Mouse (Mus musculus) MEL (cell line): Measurements from ENCODE around the gene Selenon. TPM values are rescaled to one million over a fixed set of nuclear protein-coding genes. Genes with fewer than 3 reads are reported as not detected.

ENCODE experiments used
- DNase-seq: peaks from one replicate; pipeline ENCODE4 v3.0.0; 2011; ENCODE audit warnings: low read depth, low spot score
- H3K27ac ChIP-seq: 2 replicates; pipeline ENCODE4 v1.5.1; 2012; ENCODE audit warnings: low read depth, mild to moderate bottlenecking, control low read depth, low read length, moderate library complexity; ENCODE audit not compliant: control insufficient read depth
- H3K27me3 ChIP-seq, 2 experiments: fragments of 150-350 bp in 1 of 2; sonication (generic) in 1 of 2; 2 replicates each; pipeline ENCODE4 v1.6.1; 2012; ENCODE audit warnings: low read length in 2 of 2, mild to moderate bottlenecking in 2 of 2, improper control_type of control experiment in 1 of 2, moderate library complexity in 1 of 2; ENCODE audit not compliant: insufficient read depth in 2 of 2, control insufficient read depth in 1 of 2
- H3K36me3 ChIP-seq, 2 experiments: 2 replicates each; pipeline ENCODE4 v1.6.1; 2012 to 2014; ENCODE audit warnings: low read length in 2 of 2, improper control_type of control experiment in 1 of 2, inconsistent platforms in 1 of 2, mild to moderate bottlenecking in 1 of 2; ENCODE audit not compliant: insufficient read depth in 2 of 2, control insufficient read depth in 1 of 2
- H3K4me1 ChIP-seq, 2 experiments: fragments of 150-350 bp in 1 of 2; sonication (generic) in 1 of 2; 2 replicates each; pipeline ENCODE4 v1.6.1; 2012; ENCODE audit warnings: low read length in 2 of 2, improper control_type of control experiment in 1 of 2, mild to moderate bottlenecking in 1 of 2; ENCODE audit not compliant: insufficient read depth in 2 of 2, control insufficient read depth in 1 of 2
- H3K4me3 ChIP-seq, 2 experiments: fragments of 150-350 bp in 1 of 2; sonication (generic) in 1 of 2; 2 replicates each; pipeline ENCODE4 v1.5.1; 2012; ENCODE audit warnings: low read depth in 2 of 2, low read length in 2 of 2, mild to moderate bottlenecking in 2 of 2, moderate library complexity in 2 of 2, control low read depth in 1 of 2, improper control_type of control experiment in 1 of 2; ENCODE audit not compliant: control insufficient read depth in 1 of 2, insufficient read depth in 1 of 2
- H3K79me2 ChIP-seq: 2 replicates; pipeline ENCODE4 v1.6.1; 2012; ENCODE audit warnings: mild to moderate bottlenecking, low read length, moderate library complexity; ENCODE audit not compliant: control insufficient read depth, poor library complexity, insufficient read depth
- H3K9ac ChIP-seq: 2 replicates; pipeline ENCODE4 v1.6.1; 2012; ENCODE audit warnings: low read depth, mild to moderate bottlenecking, control low read depth, low read length, moderate library complexity; ENCODE audit not compliant: control insufficient read depth, poor library complexity, severe bottlenecking
- H3K9me3 ChIP-seq: fragments of 150-350 bp; sonication (generic); replicated peaks from 2 replicates; pipeline ENCODE4 v1.6.1; 2012; ENCODE audit warnings: mild to moderate bottlenecking, low read length, improper control_type of control experiment, moderate library complexity; ENCODE audit not compliant: insufficient read depth
- BHLHE40 ChIP-seq: IDR thresholded peaks from 2 replicates; pipeline ENCODE4 v1.6.1; 2012; ENCODE audit warnings: low read depth, mild to moderate bottlenecking, inconsistent platforms, low read length, improper control_type of control experiment, borderline replicate concordance
- CHD2 ChIP-seq: IDR thresholded peaks from 2 replicates; pipeline ENCODE4 v1.6.1; 2011; ENCODE audit warnings: low read length, improper control_type of control experiment
- CTCF ChIP-seq, 3 experiments: IDR thresholded peaks in 2 of 3; conservative IDR thresholded peaks in 1 of 3; 2 replicates each; pipeline ENCODE4 v1.5.1; 2011 to 2012; ENCODE audit warnings: low read length in 3 of 3, low read depth in 2 of 3, mild to moderate bottlenecking in 2 of 3, improper control_type of control experiment in 1 of 3, inconsistent platforms in 1 of 3, mixed read lengths in 1 of 3, moderate library complexity in 1 of 3; ENCODE audit not compliant: control insufficient read depth in 1 of 3, insufficient read depth in 1 of 3, poor library complexity in 1 of 3, severe bottlenecking in 1 of 3
- E2F4 ChIP-seq: IDR thresholded peaks from 2 replicates; pipeline ENCODE4 v1.6.1; 2011; ENCODE audit warnings: low read depth, low read length, improper control_type of control experiment, borderline replicate concordance
- ELF1 ChIP-seq: IDR thresholded peaks from 2 replicates; pipeline ENCODE4 v1.6.1; 2014; ENCODE audit warnings: low read depth, mild to moderate bottlenecking, inconsistent platforms, low read length, improper control_type of control experiment, moderate library complexity
- EP300 ChIP-seq, 2 experiments: IDR thresholded peaks; 2 replicates each; pipeline ENCODE4 v1.6.1; 2011; ENCODE audit warnings: improper control_type of control experiment in 2 of 2, low read length in 2 of 2, low read depth in 1 of 2, mild to moderate bottlenecking in 1 of 2
- GATA1 ChIP-seq: IDR thresholded peaks from 2 replicates; pipeline ENCODE4 v1.6.1; 2011; ENCODE audit warnings: low read depth, low read length, improper control_type of control experiment
- HCFC1 ChIP-seq: IDR thresholded peaks from 2 replicates; pipeline ENCODE4 v1.6.1; 2012; ENCODE audit warnings: low read depth, mild to moderate bottlenecking, inconsistent platforms, low read length, improper control_type of control experiment, moderate library complexity
- MAFK ChIP-seq: IDR thresholded peaks from 2 replicates; pipeline ENCODE4 v1.6.1; 2011; ENCODE audit warnings: low read depth, mild to moderate bottlenecking, low read length, improper control_type of control experiment, borderline replicate concordance
- MAX ChIP-seq: IDR thresholded peaks from 2 replicates; pipeline ENCODE4 v1.6.1; 2011; ENCODE audit warnings: low read length, improper control_type of control experiment
- MXI1 ChIP-seq: IDR thresholded peaks from 2 replicates; pipeline ENCODE4 v1.6.1; 2011; ENCODE audit warnings: mild to moderate bottlenecking, low read depth, low read length, improper control_type of control experiment
- MYB ChIP-seq: IDR thresholded peaks from 2 replicates; pipeline ENCODE4 v1.6.1; 2011; ENCODE audit warnings: mild to moderate bottlenecking, low read depth, low read length, improper control_type of control experiment
- MYC ChIP-seq: IDR thresholded peaks from 2 replicates; pipeline ENCODE4 v1.6.1; 2011; ENCODE audit warnings: low read depth, mild to moderate bottlenecking, low read length, improper control_type of control experiment, moderate library complexity
- NELFE ChIP-seq: IDR thresholded peaks from 2 replicates; pipeline ENCODE4 v1.6.1; 2011; ENCODE audit warnings: low read depth, low read length, improper control_type of control experiment
- POLR2A ChIP-seq, 2 experiments: IDR thresholded peaks; 2 replicates each; pipeline ENCODE4 v1.6.1; 2011 to 2012; ENCODE audit warnings: low read length in 2 of 2, mild to moderate bottlenecking in 2 of 2, control low read depth in 1 of 2, improper control_type of control experiment in 1 of 2, low read depth in 1 of 2, moderate library complexity in 1 of 2; ENCODE audit not compliant: control insufficient read depth in 1 of 2, insufficient read depth in 1 of 2, poor library complexity in 1 of 2
- POLR2AphosphoS2 ChIP-seq: IDR thresholded peaks from 2 replicates; pipeline ENCODE4 v1.6.1; 2011; ENCODE audit warnings: low read length, improper control_type of control experiment
- RAD21 ChIP-seq: IDR thresholded peaks from 2 replicates; pipeline ENCODE4 v1.6.1; 2011; ENCODE audit warnings: mild to moderate bottlenecking, low read depth, low read length, improper control_type of control experiment
- RCOR1 ChIP-seq: IDR thresholded peaks from 2 replicates; pipeline ENCODE4 v1.6.1; 2012; ENCODE audit warnings: low read depth, mild to moderate bottlenecking, inconsistent platforms, low read length, improper control_type of control experiment
- SIN3A ChIP-seq: IDR thresholded peaks from 2 replicates; pipeline ENCODE4 v1.6.1; 2012; ENCODE audit warnings: low read length, improper control_type of control experiment, inconsistent platforms
- SMC3 ChIP-seq: IDR thresholded peaks from 2 replicates; pipeline ENCODE4 v1.6.1; 2011; ENCODE audit warnings: low read depth, low read length, improper control_type of control experiment
- TAL1 ChIP-seq: IDR thresholded peaks from 2 replicates; pipeline ENCODE4 v1.6.1; 2012; ENCODE audit warnings: mild to moderate bottlenecking, inconsistent platforms, low read length, moderate library complexity, mixed read lengths
- TBP ChIP-seq: IDR thresholded peaks from 2 replicates; pipeline ENCODE4 v1.8.0; 2011; ENCODE audit warnings: low read depth, low read length, improper control_type of control experiment
- TCF12 ChIP-seq: IDR thresholded peaks from 2 replicates; pipeline ENCODE4 v1.6.1; 2014; ENCODE audit warnings: low read depth, mild to moderate bottlenecking, inconsistent platforms, low read length, improper control_type of control experiment, moderate library complexity
- UBTF ChIP-seq: IDR thresholded peaks from 2 replicates; pipeline ENCODE4 v1.6.1; 2012; ENCODE audit warnings: low read depth, mild to moderate bottlenecking, inconsistent platforms, low read length, improper control_type of control experiment, moderate library complexity, borderline replicate concordance; ENCODE audit not compliant: insufficient read depth
- USF2 ChIP-seq, 2 experiments: IDR thresholded peaks; 2 replicates each; pipeline ENCODE4 v1.6.1; 2011 to 2012; ENCODE audit warnings: improper control_type of control experiment in 2 of 2, low read length in 2 of 2, borderline replicate concordance in 1 of 2, inconsistent platforms in 1 of 2, low read depth in 1 of 2, mild to moderate bottlenecking in 1 of 2; ENCODE audit not compliant: insufficient read depth in 1 of 2
- ZC3H11A ChIP-seq: IDR thresholded peaks from 2 replicates; pipeline ENCODE4 v1.6.1; 2012; ENCODE audit warnings: low read depth, mild to moderate bottlenecking, inconsistent platforms, low read length, improper control_type of control experiment
- ZKSCAN1 ChIP-seq: IDR thresholded peaks from 2 replicates; pipeline ENCODE4 v1.6.1; 2012; ENCODE audit warnings: low read depth, mild to moderate bottlenecking, inconsistent platforms, low read length, improper control_type of control experiment, moderate library complexity
- polyA plus RNA-seq, 2 experiments: library from polyadenylated mRNA; stranded (reverse) in 1 of 2; unstranded in 1 of 2; fragments of >175 nt in 1 of 2; fragments of >200 nt in 1 of 2; gene quantifications; 2 replicates each; pipeline versions ENCODE4 v1.2.1 to v1.2.4; 2012; ENCODE audit warnings: low replicate concordance in 2 of 2, low read depth in 1 of 2; ENCODE audit not compliant: insufficient read length in 2 of 2, insufficient read depth in 1 of 2, missing spikeins in 1 of 2
- total RNA-seq: library from RNA; depleted of rRNA; stranded (reverse); fragments of 300-350 nt; gene quantifications from 2 replicates; pipeline ENCODE4 v1.2.3, GENCODE M21; 2012

Gene Selenon
- total and polyA plus RNA-seq, 3 experiments: 2.9 to 16.3 TPM; not detected in 1

DNA sequence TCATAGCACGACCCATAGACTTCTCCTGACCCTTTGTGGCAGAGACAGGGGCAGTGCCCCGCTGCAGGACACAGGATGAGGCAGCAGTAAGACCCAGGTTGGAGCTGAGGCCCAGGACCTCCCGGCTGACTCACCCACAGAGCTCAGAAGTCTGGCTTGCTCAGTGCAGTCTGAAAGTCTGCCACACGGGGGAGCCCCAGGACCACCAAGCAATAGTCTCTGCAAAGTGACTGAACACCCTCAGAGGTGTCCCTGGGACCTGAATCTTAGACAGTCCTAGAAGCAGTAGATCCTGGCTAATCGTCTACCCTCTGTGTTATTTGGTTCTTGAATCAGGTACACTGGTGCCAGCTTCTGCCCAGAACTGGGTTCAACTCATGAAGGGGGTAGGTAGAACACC is 8.7 kb downstream of the Selenon start (continued):
- no peak for TF ChIP-seq NELFE
- TF ChIP-seq ELF1: no peak
- TF ChIP-seq ZC3H11A: peak; percentile 83
- TF ChIP-seq SIN3A: no peak
- TF ChIP-seq BHLHE40: no peak
- no peak for TF ChIP-seq TAL1
- no peak for TF ChIP-seq HCFC1
- TF ChIP-seq MXI1: no peak
- TF ChIP-seq RAD21: peak; percentile 99
- TF ChIP-seq MAFK: no peak

DNA sequence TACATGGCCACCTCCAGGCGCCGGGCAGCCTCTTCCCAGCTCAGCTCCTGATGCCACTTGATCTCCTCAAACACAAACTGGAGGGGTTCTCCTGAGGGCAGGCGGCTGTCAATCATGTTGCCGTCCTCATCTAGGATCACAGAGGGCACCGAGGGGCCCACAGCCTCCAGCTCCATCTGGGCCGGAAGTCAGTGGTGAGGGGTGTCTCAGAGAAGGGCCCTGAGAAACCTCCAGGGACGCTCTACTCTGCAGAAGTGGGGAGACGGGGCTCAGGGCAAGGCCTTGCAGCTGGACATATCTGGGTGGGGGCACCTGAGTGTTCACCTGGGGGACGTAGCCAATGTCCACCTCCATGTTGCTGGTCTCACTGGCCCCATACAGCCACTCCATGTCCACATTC is 9.2 kb downstream of the Selenon start:
- no peak overlapping the region for H3K27ac ChIP-seq
- no peaks in the 10 kb centered on the region for H3K27me3 ChIP-seq
- no peaks in the 10 kb centered on the region for H3K36me3 ChIP-seq
- no peaks in the 10 kb centered on the region for H3K79me2 ChIP-seq
- no peaks in the 10 kb centered on the region for H3K9me3 ChIP-seq
- no peak overlapping the region for H3K9ac ChIP-seq
- no peak for DNase-seq
- no peak overlapping the region for H3K4me3 ChIP-seq
- peaks cover 0 to 6% of the 10 kb centered on the region in 2 experiments; a peak in 1 of 4 replicates for H3K4me1 ChIP-seq
- TF ChIP-seq ZKSCAN1 (no peak), MYC (no peak), E2F4 (no peak), EP300 (IDR thresholded peaks at IDR 0.05; ENCODE audit: low read depth in 1 of 2, low read length in 2 of 2) (no peak), GATA1 (no peak)

DNA sequence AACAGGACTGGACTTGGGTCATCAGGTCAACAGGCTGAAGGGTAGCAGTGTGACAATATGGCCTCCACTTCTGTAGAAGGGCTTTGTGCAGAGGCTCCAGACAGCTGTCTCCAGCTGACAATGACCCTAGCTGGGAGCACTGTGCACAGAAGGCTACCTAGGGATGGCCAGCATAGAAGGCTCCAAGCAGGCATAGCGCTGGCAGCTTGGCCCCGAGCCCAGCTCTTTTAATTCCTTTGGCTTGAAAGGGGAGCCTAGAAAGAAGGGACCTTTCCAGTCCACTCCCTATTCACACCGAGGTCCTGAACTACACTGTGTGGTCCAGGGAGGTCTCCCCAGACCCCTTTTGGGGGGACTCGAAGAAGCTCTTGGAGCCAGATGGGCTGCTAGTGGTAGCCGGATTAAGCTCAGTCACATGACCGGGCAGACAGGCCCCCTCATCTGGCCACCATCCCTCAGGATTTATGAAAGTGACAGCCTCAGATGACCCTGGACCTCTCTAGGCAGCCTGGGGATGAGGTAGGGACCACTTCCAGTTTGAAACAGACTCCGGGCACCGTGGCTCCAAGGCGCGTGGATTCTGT is 12.9 kb downstream of the Selenon start:
- Histone ChIP-seq H3K9ac (no peak overlapping the region), H3K79me2 (peaks cover 9% of the 10 kb centered on the region), H3K36me3 (peaks cover 0 to 3% of the 10 kb centered on the region in 2 experiments; a peak in 1 of 4 replicates), H3K27me3 (no peaks in the 10 kb centered on the region), H3K4me1 (no peaks in the 10 kb centered on the region; a peak in 1 of 4 replicates), H3K4me3 (no peak overlapping the region), H3K9me3 (no peaks in the 10 kb centered on the region), H3K27ac (no peak overlapping the region)
- no peak for DNase-seq
- TF ChIP-seq TBP: no peak
- TF ChIP-seq POLR2A (IDR thresholded peaks at IDR 0.05; ENCODE audit: control insufficient read depth in 1 of 2, insufficient read depth in 1 of 2, low read depth in 1 of 2, low read length in 2 of 2, poor library complexity in 1 of 2): no peak
- TF ChIP-seq MYB: no peak
- TF ChIP-seq RCOR1: no peak
- TF ChIP-seq HCFC1: no peak
- TF ChIP-seq SMC3: no peak
- TF ChIP-seq MAX: no peak
- no peak for TF ChIP-seq NELFE
- no peak for TF ChIP-seq TCF12
- TF ChIP-seq CTCF (IDR thresholded peaks at IDR 0.05 in 2 of 3, conservative IDR thresholded peaks at IDR 0.05 in 1 of 3; ENCODE audit: control insufficient read depth in 1 of 3, insufficient read depth in 1 of 3, low read depth in 2 of 3, low read length in 3 of 3, poor library complexity in 1 of 3, severe bottlenecking in 1 of 3): no peak
- TF ChIP-seq UBTF: no peak
- TF ChIP-seq ELF1: no peak
- no peak for TF ChIP-seq USF2 (IDR thresholded peaks at IDR 0.05; ENCODE audit: borderline replicate concordance in 1 of 2, insufficient read depth in 1 of 2, low read depth in 1 of 2, low read length in 2 of 2)
- TF ChIP-seq CHD2: no peak
- no peak for TF ChIP-seq POLR2AphosphoS2
- TF ChIP-seq SIN3A: no peak
